Comparison of ENCODE assay signal across 14 mouse cellular contexts in the genomic region with DNA sequence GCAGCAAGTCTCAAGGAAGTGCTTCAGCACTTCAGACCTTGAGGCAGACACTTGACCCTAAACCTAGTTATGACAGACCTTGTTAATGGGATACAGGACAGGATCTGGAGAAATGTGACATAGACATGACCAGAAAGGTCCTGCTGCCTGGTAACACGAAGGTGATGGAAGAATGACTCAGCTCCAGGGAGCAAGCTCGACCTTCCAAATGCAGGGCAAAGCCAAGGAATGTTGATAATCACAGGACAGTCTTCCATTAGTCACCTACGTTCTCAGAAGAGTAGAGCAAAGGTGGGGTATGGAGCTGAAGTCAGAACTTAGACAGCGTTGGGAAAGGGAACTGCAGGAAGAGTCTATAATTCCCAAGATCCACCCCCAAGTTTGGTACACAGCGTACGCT. TPM values are rescaled to one million over a fixed set of nuclear protein-coding genes. Genes with fewer than 3 reads are reported as not detected.
"Had no signal": no experiment of that assay in that cellular context is flagged by ENCODE, and none has a peak within 500 bp of the region (broad histone marks: within the 10 kb centered on the region; RNA-seq: fewer than 3 reads in every experiment).

No protein-coding gene starts in this region.

- H3K4me3 ChIP-seq: layer of hippocampus, adult 2 months; limb, embryonic 13.5 days; midbrain, embryonic 10.5 days; myocyte; neural tube, embryonic 15.5 days had no signal

- H3K27ac ChIP-seq: layer of hippocampus, adult 2 months; limb, embryonic 13.5 days; midbrain, embryonic 10.5 days; neural tube, embryonic 15.5 days had no signal

- H3K4me1 ChIP-seq: limb, embryonic 13.5 days; midbrain, embryonic 10.5 days had no signal

- DNase-seq: kidney, postnatal 10 days; kidney, postnatal 4 days; lung, embryonic 14.5 days; lung, postnatal 10 days; lung, postnatal 4 days; midbrain, embryonic 14.5 days; thymus, adult 18-20 months; thymus, postnatal 25 days had no signal

RNA-seq across cellular contexts. Expression of a gene that starts 42.6 kb away (rescaled TPM):
- polyA plus RNA-seq: myocyte; urinary bladder, adult 2 months had no signal
